Mouse (Mus musculus): ENCODE measurements around the gene Defb45.

DNA sequence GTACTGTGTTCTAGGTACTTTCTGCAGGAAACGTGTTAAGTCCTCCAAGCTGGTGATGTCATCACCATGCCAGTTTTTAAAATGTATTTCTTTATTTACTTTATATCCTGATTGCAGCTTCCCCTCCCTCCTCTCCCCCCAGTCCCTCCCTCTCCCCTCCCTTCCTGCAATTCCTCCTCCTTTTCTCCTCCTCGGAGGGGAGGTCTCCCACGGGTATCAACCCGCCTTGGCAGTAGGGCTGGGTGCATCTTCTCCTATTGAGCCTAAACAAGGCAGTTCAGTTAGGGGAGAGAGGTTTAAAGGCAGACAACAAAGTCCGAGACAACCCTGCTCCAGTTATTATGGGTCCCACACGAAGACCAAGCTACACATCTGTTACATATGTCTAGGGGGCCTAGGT is 39.7 kb upstream of the Defb45 start:
- TF ChIP-seq CTCF (IDR thresholded peaks at IDR 0.05; ENCODE audit: low read depth, low read length) (no peak), GATA1 (IDR thresholded peaks at IDR 0.05; ENCODE audit: borderline replicate concordance, low read length) (no peak), POLR2AphosphoS5 (IDR thresholded peaks at IDR 0.05; ENCODE audit: insufficient replicate concordance, low read depth, low read length) (no peak), GATA2 (IDR thresholded peaks at IDR 0.05; ENCODE audit: borderline replicate concordance, low read depth, low read length) (no peak)
